Mouse (Mus musculus): Measurements from ENCODE around the gene Pls1.

DNA sequence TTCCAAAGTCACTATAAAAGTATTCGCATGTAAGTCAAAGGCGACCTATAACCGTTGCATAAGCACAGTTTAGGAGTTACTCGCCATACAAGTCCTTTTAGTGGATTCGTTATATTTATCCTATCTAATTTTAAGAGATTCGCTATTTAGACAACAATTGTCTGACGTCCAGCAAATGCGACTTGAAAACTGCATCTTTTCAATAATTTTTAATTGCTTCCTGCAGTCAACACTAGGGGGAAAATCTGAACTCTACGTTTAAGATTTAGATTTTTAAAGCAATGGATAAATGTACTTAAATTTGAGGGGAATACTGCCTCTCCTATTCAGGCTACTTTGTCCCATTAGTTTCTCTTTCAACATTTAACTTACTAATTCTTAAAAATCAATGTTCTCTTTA, 94.4 kb downstream of the Pls1 start:
- TF ChIP-seq CTCF (IDR thresholded peaks at IDR 0.05; ENCODE audit: low read depth, low read length) = no peak
- TF ChIP-seq GATA2 (IDR thresholded peaks at IDR 0.05; ENCODE audit: borderline replicate concordance, low read depth, low read length) = no peak
- TF ChIP-seq TAL1 (conservative IDR thresholded peaks at IDR 0.05; ENCODE audit: low read depth, low read length) = no peak
